11 mouse cellular contexts compared by ENCODE assay signal in the genomic region with DNA sequence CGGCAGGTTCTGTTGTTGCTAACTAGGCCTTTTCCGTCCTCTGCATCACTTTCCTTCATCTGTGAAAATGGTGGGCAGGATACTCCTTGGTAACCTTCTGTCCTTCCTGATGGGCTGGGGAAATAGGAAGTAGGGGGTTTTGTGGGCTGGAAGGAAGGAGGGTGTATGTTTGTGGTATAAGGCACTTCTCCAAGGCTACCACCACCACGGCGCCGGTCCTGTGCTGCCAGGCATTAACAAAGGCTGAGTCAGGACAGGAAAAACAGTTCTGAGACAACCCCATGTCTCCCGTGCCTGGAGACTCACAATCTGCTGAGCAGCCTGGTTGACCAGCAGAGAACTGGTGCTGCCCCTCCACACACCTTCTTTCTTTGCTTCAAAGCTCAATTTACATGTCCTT. TPM values are rescaled to one million over a fixed set of nuclear protein-coding genes. Genes with fewer than 3 reads are reported as not detected.
A peak's percentile ranks its signal among the peaks of the same experiment; 100 is the strongest.
DNase-seq lines count a peak whose midpoint lies in the region; ATAC-seq and TF ChIP-seq lines count a peak whose summit lies in the region.
"Had no signal": no experiment of that assay in that cellular context is flagged by ENCODE, and none has a peak within 500 bp of the region (broad histone marks: within the 10 kb centered on the region; RNA-seq: fewer than 3 reads in every experiment).

No protein-coding gene starts in this region.

- TF ChIP-seq EP300 in stomach, postnatal 0 days (optimal IDR thresholded peaks at IDR 0.05): no peak

- H3K9ac ChIP-seq in kidney, embryonic 15.5 days: no peak overlapping the region
- no peak overlapping the region for H3K9ac ChIP-seq in stomach, embryonic 14.5 days (replicated peaks; ENCODE audit: low read depth, low read length)
- H3K9ac ChIP-seq in stomach, postnatal 0 days (ENCODE audit: low read length): no peak overlapping the region
- H3K9ac ChIP-seq in heart, embryonic 12.5 days: no peak overlapping the region
- H3K9ac ChIP-seq: forebrain, embryonic 13.5 days; heart, embryonic 15.5 days had no signal

- no peak overlapping the region for H3K4me2 ChIP-seq in kidney, embryonic 15.5 days
- H3K4me2 ChIP-seq in stomach, embryonic 14.5 days (replicated peaks; ENCODE audit: low read depth, low read length): no peak overlapping the region
- H3K4me2 ChIP-seq in stomach, postnatal 0 days (replicated peaks; ENCODE audit: low read depth): no peak overlapping the region
- H3K4me2 ChIP-seq in heart, embryonic 12.5 days: no peak overlapping the region
- H3K4me2 ChIP-seq: forebrain, embryonic 13.5 days; heart, embryonic 15.5 days had no signal

- no peak for DNase-seq in kidney, postnatal 36 days
- no peak for DNase-seq in stomach, postnatal 0 days (ENCODE audit: low spot score)
- no peak for DNase-seq in right cerebral cortex, postnatal 10 days (ENCODE audit: low spot score in 2 of 2)

- no peaks in the 10 kb centered on the region for H3K36me3 ChIP-seq in kidney, embryonic 15.5 days
- no peaks in the 10 kb centered on the region for H3K36me3 ChIP-seq in stomach, embryonic 14.5 days (ENCODE audit: control insufficient read depth, insufficient read depth, low read length)
- no peaks in the 10 kb centered on the region for H3K36me3 ChIP-seq in stomach, postnatal 0 days (ENCODE audit: control insufficient read depth, insufficient read depth, low read length)
- H3K36me3 ChIP-seq in heart, embryonic 12.5 days: no peaks in the 10 kb centered on the region
- H3K36me3 ChIP-seq: heart, embryonic 15.5 days had no signal

- H3K4me1 ChIP-seq in kidney, embryonic 15.5 days: peaks cover 15% of the 10 kb centered on the region
- H3K4me1 ChIP-seq in stomach, embryonic 14.5 days (ENCODE audit: control insufficient read depth, insufficient read depth, low read length): peaks cover 6% of the 10 kb centered on the region; the same call in 1 of the 2 replicates
- H3K4me1 ChIP-seq in stomach, postnatal 0 days (replicated peaks; ENCODE audit: control insufficient read depth, insufficient read depth): no peaks in the 10 kb centered on the region
- no peaks in the 10 kb centered on the region for H3K4me1 ChIP-seq in heart, embryonic 12.5 days (replicated peaks)
- H3K4me1 ChIP-seq: heart, embryonic 15.5 days had no signal

- TF ChIP-seq CTCF in stomach, postnatal 0 days (IDR thresholded peaks at IDR 0.05; ENCODE audit: low read depth): no peak

- H3K27me3 ChIP-seq in kidney, embryonic 15.5 days: peaks cover 81% of the 10 kb centered on the region
- no peaks in the 10 kb centered on the region for H3K27me3 ChIP-seq in stomach, embryonic 14.5 days (ENCODE audit: control insufficient read depth, insufficient read depth, low read length)
- no peaks in the 10 kb centered on the region for H3K27me3 ChIP-seq in stomach, postnatal 0 days (ENCODE audit: control insufficient read depth, insufficient read depth, low read length)
- peaks cover 53% of the 10 kb centered on the region for H3K27me3 ChIP-seq in heart, embryonic 12.5 days (replicated peaks)

- 38% methylated on average over 6 of the region's 6 CpGs for WGBS in kidney, embryonic 15.5 days
- WGBS in stomach, embryonic 14.5 days: 47% methylated on average over 6 of the region's 6 CpGs
- 34% methylated on average over 6 of the region's 6 CpGs for WGBS in stomach, postnatal 0 days
- WGBS in heart, embryonic 12.5 days: 26% methylated on average over 6 of the region's 6 CpGs

- no peaks in the 10 kb centered on the region for H3K9me3 ChIP-seq in kidney, embryonic 15.5 days (replicated peaks)
- H3K9me3 ChIP-seq in stomach, embryonic 14.5 days (ENCODE audit: control insufficient read depth, low read depth, low read length): no peaks in the 10 kb centered on the region
- no peaks in the 10 kb centered on the region for H3K9me3 ChIP-seq in stomach, postnatal 0 days (ENCODE audit: control insufficient read depth, low read length)
- H3K9me3 ChIP-seq in heart, embryonic 12.5 days (replicated peaks): no peaks in the 10 kb centered on the region
- H3K9me3 ChIP-seq: forebrain, embryonic 13.5 days; heart, embryonic 15.5 days had no signal

- H3K27ac ChIP-seq in kidney, embryonic 15.5 days: 0 out of 2 replicates have a peak overlapping the region, but pooled peaks have one; percentile 18
- H3K27ac ChIP-seq in stomach, embryonic 14.5 days (ENCODE audit: low read length): peak overlapping the region; percentile 27; the same call in 1 of the 2 replicates
- no peak overlapping the region for H3K27ac ChIP-seq in stomach, postnatal 0 days (replicated peaks)
- H3K27ac ChIP-seq in heart, embryonic 12.5 days (ENCODE audit: poor library complexity, severe bottlenecking): no peak overlapping the region
- H3K27ac ChIP-seq: heart, adult 2 months; heart, embryonic 15.5 days; layer of hippocampus, adult 2 months had no signal

- no peak overlapping the region for H3K4me3 ChIP-seq in kidney, embryonic 15.5 days (replicated peaks)
- H3K4me3 ChIP-seq in stomach, embryonic 14.5 days (ENCODE audit: low read depth, low read length): no peak overlapping the region
- no peak overlapping the region for H3K4me3 ChIP-seq in stomach, postnatal 0 days (ENCODE audit: low read depth, low read length)
- no peak overlapping the region for H3K4me3 ChIP-seq in heart, embryonic 12.5 days
- H3K4me3 ChIP-seq: forebrain, embryonic 13.5 days; heart, adult 2 months; heart, embryonic 15.5 days; layer of hippocampus, adult 2 months had no signal

- 0 out of 2 replicates have a peak, but pooled peaks have one; percentile 18 for ATAC-seq in kidney, embryonic 15.5 days (replicated peaks; ENCODE audit: low FRiP score)
- no peak for ATAC-seq in stomach, embryonic 14.5 days (ENCODE audit: insufficient number of reproducible peaks, insufficient read depth, low FRiP score, low read depth)
- ATAC-seq in stomach, postnatal 0 days (ENCODE audit: low FRiP score, low TSS enrichment): no peak
- peak; percentile 92 for ATAC-seq in granulocyte monocyte progenitor cell, adult 5-6 weeks (replicated peaks; ENCODE audit: poor library complexity, severe bottlenecking)
- ATAC-seq in heart, embryonic 12.5 days (ENCODE audit: insufficient number of reproducible peaks, low FRiP score): no peak

RNA-seq across cellular contexts. Expression of gene Pja1, which starts 52.2 kb away (rescaled TPM):
- polyA plus RNA-seq in kidney, embryonic 15.5 days (2015; fragmentation: Nextera tagmentation; extraction: Ambion mirVana): 188 and 195 TPM in 2 replicates
- 149 and 153 TPM in 2 replicates for polyA plus RNA-seq in stomach, embryonic 14.5 days (2014; fragmentation: Nextera tagmentation; extraction: Ambion mirVana)
- 62.8 and 64.5 TPM in 2 replicates for polyA plus RNA-seq in stomach, postnatal 0 days (2015; fragmentation: Nextera tagmentation; extraction: Ambion mirVana)
- total RNA-seq in granulocyte monocyte progenitor cell, adult 5-6 weeks (2014; fragmentation: Nextera tagmentation): 20.8 and 23.3 TPM in 2 replicates
- total RNA-seq in granulocyte monocyte progenitor cell, adult 5-6 weeks (2017): 29.5 and 37.8 TPM in 2 replicates
- polyA plus RNA-seq in heart, embryonic 12.5 days (2016; fragmentation: Nextera tagmentation; extraction: Ambion mirVana): 108 and 109 TPM in 2 replicates

Comparison
In these comparisons a context has a peak if more than half of its experiments do, and no peak if none do; other contexts are left out.
1. H3K27ac ChIP-seq: peak in kidney, embryonic 15.5 days (single experiment) and stomach, embryonic 14.5 days (single experiment); none in stomach, postnatal 0 days (single experiment) and heart, embryonic 12.5 days (single experiment).
2. ATAC-seq: peak in kidney, embryonic 15.5 days (single experiment) and granulocyte monocyte progenitor cell, adult 5-6 weeks (single experiment); none in stomach, embryonic 14.5 days (single experiment), stomach, postnatal 0 days (single experiment) and heart, embryonic 12.5 days (single experiment).